Mouse (Mus musculus) neural tube, embryonic 13.5 days (tissue): ENCODE measurements around the gene Abcb10. TPM values are rescaled to one million over a fixed set of nuclear protein-coding genes. Genes with fewer than 3 reads are reported as not detected.
"Not testable (repeated sequence)": the region's sequence is repeated elsewhere in the genome, so short reads cannot be mapped to it uniquely, and the experiment has no call there.

ENCODE experiments used
- ATAC-seq: fragments of 200-750 bp; cut with Nextera tagmentation; 2 replicates; pipeline ENCODE4 v1.8.0; 2017; ENCODE audit warnings: low read depth, mild to moderate bottlenecking, moderate TSS enrichment, moderate library complexity
- H3K27ac ChIP-seq: fragments of 300-500 bp; sonication (generic); replicated peaks from 2 replicates; pipeline ENCODE4 v1.5.1; 2015; ENCODE audit warnings: moderate library complexity, mild to moderate bottlenecking, inconsistent platforms
- H3K27me3 ChIP-seq: fragments of 300-500 bp; sonication (generic); 2 replicates; pipeline ENCODE4 v1.6.1; 2015; ENCODE audit warnings: mild to moderate bottlenecking, inconsistent platforms
- H3K36me3 ChIP-seq: fragments of 300-500 bp; sonication (generic); 2 replicates; pipeline ENCODE4 v1.6.1; 2015; ENCODE audit warnings: mild to moderate bottlenecking, inconsistent platforms
- H3K4me1 ChIP-seq: fragments of 300-500 bp; sonication (generic); replicated peaks from 2 replicates; pipeline ENCODE4 v1.6.1; 2015; ENCODE audit warnings: inconsistent platforms
- H3K4me2 ChIP-seq: fragments of 300-500 bp; sonication (generic); 2 replicates; pipeline ENCODE4 v1.6.1; 2015; ENCODE audit warnings: inconsistent platforms, mild to moderate bottlenecking, moderate library complexity
- H3K4me3 ChIP-seq: fragments of 300-500 bp; sonication (generic); 2 replicates; pipeline ENCODE4 v1.5.1; 2015; ENCODE audit warnings: mild to moderate bottlenecking, inconsistent platforms
- H3K9ac ChIP-seq: fragments of 300-500 bp; sonication (generic); 2 replicates; pipeline ENCODE4 v1.6.1; 2015; ENCODE audit warnings: moderate library complexity, mild to moderate bottlenecking, inconsistent platforms
- H3K9me3 ChIP-seq: fragments of 300-500 bp; sonication (generic); 2 replicates; pipeline ENCODE4 v1.6.1; 2016; ENCODE audit warnings: inconsistent platforms
- WGBS: fragments of 180-500 bp; shearing (Covaris S2); methylation state at CpG from one replicate; pipeline ENCODE4 v1.1.7; 2015; 5-methylcytosine and 5-hydroxymethylcytosine counted together
- polyA plus RNA-seq: library from polyadenylated mRNA; unstranded; fragments of >200 nt; fragmentation: Nextera tagmentation; extraction: Ambion mirVana; gene quantifications from 2 replicates; pipeline ENCODE4 v1.2.1, GENCODE M21; 2015

Abcb10 gene
- polyA plus RNA-seq = 12.4 and 13.4 TPM in 2 replicates

DNA sequence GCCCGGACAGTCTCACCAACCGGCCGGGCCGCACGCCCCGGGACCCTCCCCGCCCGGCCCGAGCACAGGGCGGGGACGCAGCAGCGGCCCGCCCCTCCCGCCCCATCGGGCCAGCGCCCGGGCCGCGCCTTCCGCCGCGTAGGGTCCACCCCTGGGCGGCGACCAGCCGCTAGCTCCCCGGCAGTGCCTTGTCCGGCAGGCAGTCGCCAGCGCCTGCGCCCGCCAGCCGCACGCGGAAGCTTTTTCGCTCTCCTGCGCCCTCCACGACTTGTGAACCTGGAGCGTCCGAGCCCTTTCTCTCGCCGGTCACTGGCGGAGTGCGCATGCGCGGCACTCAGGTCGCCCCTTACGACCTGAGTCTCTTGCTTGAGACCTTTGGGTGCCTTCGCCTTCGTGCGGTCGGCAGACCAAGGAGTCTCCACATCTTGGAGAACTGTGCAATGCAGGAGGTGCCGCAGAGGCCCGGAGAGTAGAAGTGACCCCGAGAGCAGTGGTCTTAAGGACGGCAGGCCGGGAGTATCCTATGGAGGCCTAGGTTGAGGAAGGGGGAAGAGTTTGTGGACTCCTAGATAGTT, at the start of gene Abcb10:
Gene Abcb10, minus strand, starts transcription at position 297 of the 575 bp plus-strand sequence.
- peak within 1 kb of the TSS; percentile 86 for H3K9ac ChIP-seq
- H3K9me3 ChIP-seq = no peaks in the 10 kb centered on the region
- no peaks in the 10 kb centered on the region for H3K27me3 ChIP-seq
- H3K36me3 ChIP-seq = no peaks in the 10 kb centered on the region
- peak within 1 kb of the TSS; percentile 82 for H3K27ac ChIP-seq
- ATAC-seq = peak; percentile 92
- peak within 1 kb of the TSS; percentile 92 for H3K4me2 ChIP-seq
- H3K4me1 ChIP-seq = peaks cover 30% of the 10 kb centered on the region
- H3K4me3 ChIP-seq = peak within 1 kb of the TSS; percentile 82
- WGBS = under 1% methylated on average over 55 of the region's 56 CpGs

DNA sequence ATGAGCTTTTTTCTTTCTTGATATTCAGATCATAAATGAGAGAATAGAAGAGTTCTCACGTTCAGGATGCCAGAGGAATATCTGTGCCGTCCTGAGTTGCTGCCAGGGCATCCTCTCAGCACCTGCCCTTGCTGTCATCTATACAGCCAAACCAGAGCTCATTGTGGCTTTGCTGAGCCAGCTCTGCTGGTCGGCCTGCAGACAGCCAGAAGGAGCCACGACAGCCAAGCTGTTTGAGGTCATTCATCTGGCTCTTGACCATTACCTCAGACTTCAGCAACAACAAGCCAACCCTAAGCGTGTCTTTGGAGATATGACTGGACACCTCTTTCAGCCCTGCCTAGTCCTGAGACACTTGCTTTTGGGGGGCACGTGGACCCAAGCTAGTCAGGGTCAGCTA, 44.9 kb upstream of the Abcb10 start:
- H3K4me2 ChIP-seq = no peak overlapping the region
- no peak overlapping the region for H3K9ac ChIP-seq
- no peak for ATAC-seq
- no peaks in the 10 kb centered on the region for H3K27me3 ChIP-seq
- no peaks in the 10 kb centered on the region for H3K9me3 ChIP-seq
- 93% methylated on average over 6 of the region's 6 CpGs for WGBS
- H3K27ac ChIP-seq = no peak overlapping the region
- no peak overlapping the region for H3K4me3 ChIP-seq
- peaks cover 2% of the 10 kb centered on the region for H3K4me1 ChIP-seq
- H3K36me3 ChIP-seq = peaks cover 73% of the 10 kb centered on the region

DNA sequence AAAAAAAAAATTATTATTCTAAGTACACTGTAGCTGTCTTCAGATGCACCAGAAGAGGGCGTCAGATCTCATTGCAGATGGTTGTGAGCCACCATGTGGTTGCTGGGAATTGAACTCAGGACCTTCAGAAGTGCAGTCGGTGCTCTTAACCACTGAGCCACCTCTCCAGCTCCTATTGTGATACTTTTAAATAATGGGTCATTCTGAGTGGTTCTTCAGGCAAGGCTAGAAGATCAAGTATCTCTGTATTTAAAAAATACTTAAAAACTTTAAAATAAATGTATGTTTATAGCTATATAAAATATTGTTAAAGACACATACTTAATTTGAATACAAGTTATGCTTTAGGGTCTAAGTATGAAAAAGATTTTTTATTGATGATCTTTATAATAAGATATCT, 43.3 kb upstream of the Abcb10 start:
- H3K36me3 ChIP-seq = peaks cover 67% of the 10 kb centered on the region
- ATAC-seq = not testable (repeated sequence)
- WGBS = 78% methylated on average over 2 of the region's 2 CpGs

DNA sequence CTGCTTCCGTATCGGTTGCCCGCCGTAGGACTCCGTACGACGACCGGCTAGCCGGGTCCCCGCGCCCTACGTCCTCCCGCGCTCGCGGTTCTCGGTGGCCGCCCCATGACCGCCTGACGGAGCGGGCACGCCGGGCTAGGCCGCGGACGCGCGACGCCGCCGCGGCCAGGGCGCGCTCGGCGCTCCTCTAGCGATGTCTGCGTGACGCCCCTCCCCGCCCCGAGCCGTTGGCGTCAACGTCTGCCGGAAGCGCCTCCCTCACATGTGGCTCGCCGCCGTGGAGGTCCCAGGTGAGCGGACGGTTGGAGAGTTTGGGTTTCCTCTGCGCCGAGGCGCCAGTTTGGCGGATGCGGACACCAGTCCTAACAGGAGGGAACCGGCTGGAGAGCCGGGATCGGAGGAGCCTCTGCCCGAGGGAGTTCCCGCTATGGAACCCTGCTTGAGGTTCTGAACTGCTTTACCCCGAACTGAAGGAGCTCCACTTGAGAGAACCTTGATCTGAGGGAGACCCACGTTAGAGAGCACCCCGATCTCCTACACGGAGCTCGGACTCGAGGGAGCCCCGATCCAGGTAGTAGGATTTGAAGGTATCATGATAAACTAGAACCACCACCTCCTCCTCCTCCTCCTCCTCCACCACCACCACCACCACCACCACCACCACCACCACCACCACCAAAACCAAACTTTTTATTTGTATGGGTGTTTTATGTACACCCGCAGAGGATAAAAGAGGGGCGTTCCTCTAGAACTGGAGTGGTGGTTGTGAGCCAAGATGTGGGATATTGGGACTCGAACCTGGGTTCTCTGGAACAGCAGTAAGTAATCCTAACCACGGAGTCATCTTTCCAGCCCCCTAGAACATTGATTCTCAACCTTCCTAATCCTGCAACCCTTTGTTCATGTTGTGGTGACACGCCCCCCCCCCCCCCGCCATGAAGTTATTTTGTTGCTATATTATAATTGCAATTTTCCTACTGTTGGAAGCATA, 38.6 kb upstream of the Abcb10 start, which contains the start of the genes Taf5l and Urb2:
Gene Taf5l, minus strand, starts transcription at position 161 of the 991 bp plus-strand sequence.
Gene Urb2, plus strand, starts transcription at position 272 of the 991 bp plus-strand sequence.
- Histone ChIP-seq H3K27me3 (no peaks in the 10 kb centered on the region), H3K4me2 (peak within 1 kb of the TSS; percentile 72), H3K9ac (peak within 1 kb of the TSS; percentile 84), H3K4me1 (peaks cover 35% of the 10 kb centered on the region), H3K9me3 (no peaks in the 10 kb centered on the region), H3K27ac (peak within 1 kb of the TSS; percentile 93), H3K4me3 (peak within 1 kb of the TSS; percentile 65), H3K36me3 (peaks cover 20% of the 10 kb centered on the region)
- ATAC-seq = peak; percentile 91
- WGBS = under 1% methylated on average over 59 of the region's 74 CpGs

More for the DNA sequence above, 43.3 kb upstream of the Abcb10 start:
- not testable (repeated sequence) for H3K9ac ChIP-seq, H3K4me2 ChIP-seq, H3K27ac ChIP-seq, H3K4me3 ChIP-seq, H3K9me3 ChIP-seq, H3K27me3 ChIP-seq
- peaks cover 13% of the 10 kb centered on the region for H3K4me1 ChIP-seq

DNA sequence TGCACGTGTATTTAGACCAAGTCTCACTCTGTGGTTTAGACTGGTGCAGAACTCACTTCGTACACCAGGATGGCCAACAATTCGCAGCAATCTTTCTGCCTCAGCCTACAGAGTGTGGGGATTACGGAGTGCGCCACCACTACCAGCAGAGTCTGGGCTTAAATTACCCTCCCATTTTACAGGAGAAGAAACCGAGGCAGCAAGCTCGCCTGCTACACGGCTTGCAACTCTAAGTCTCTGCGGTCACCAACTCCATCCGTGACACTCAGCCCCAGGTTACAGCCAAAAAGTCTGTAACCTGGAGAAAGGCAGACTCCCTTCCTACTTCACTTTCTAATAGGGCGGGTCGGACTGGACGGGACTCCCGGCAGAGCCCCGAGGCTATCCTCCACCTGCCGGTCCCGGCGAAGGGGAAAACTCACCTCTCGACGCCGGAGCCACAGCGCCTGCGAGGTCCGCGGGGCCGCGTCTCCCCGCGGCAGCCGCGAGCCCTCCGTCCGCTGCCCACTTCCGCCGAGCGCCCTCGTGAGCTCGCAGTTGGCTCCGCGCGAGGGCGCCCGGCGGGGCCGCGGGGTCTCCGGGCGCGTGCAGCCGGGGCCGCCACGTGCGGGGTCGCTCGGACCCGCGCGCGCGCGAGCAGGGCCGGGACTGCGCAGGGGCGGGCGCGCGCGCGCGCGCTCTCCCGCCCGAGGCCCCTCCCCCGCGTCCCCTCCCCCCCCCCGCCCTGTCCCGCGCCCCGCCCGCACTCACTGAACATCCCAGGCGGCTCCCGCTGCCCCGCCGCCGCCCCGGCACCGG, 37.7 kb upstream of the Abcb10 start:
- 1% methylated on average over 55 of the region's 87 CpGs for WGBS
- Histone ChIP-seq H3K4me2 (peak overlapping the region; percentile 72), H3K9ac (peak overlapping the region; percentile 84), H3K27me3 (no peaks in the 10 kb centered on the region), H3K4me3 (peak overlapping the region; percentile 65), H3K27ac (peak overlapping the region; percentile 93), H3K4me1 (peaks cover 35% of the 10 kb centered on the region), H3K36me3 (peaks cover 15% of the 10 kb centered on the region), H3K9me3 (no peaks in the 10 kb centered on the region)
- ATAC-seq = peak; percentile 90

DNA sequence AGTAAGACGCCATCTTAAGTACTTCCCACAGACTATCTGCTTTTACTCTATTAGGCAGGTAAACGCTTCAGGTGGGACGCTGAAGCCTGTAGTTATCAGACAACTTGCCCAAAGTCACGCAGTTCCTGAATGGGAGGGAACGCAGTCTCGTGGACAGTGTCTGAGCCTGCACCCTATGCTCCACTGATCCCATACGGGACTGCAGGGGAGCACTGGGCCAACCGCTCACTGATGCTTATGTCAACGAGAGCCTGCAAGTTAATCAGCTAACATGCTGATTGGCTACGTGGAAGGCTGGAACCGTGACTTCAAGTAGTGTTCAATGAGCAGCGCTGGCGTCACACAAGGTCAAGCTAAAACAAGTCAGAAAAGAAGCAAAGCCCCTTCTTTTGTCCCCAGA, 36.9 kb upstream of the Abcb10 start:
- WGBS = 39% methylated on average over 13 of the region's 13 CpGs
- peaks cover 35% of the 10 kb centered on the region for H3K4me1 ChIP-seq
- no peak for ATAC-seq
- no peak overlapping the region for H3K27ac ChIP-seq
- no peaks in the 10 kb centered on the region for H3K9me3 ChIP-seq
- H3K36me3 ChIP-seq = peaks cover 7% of the 10 kb centered on the region
- no peaks in the 10 kb centered on the region for H3K27me3 ChIP-seq
- H3K4me2 ChIP-seq = peak overlapping the region; percentile 72
- H3K4me3 ChIP-seq = peak overlapping the region; percentile 65
- peak overlapping the region; percentile 84 for H3K9ac ChIP-seq

DNA sequence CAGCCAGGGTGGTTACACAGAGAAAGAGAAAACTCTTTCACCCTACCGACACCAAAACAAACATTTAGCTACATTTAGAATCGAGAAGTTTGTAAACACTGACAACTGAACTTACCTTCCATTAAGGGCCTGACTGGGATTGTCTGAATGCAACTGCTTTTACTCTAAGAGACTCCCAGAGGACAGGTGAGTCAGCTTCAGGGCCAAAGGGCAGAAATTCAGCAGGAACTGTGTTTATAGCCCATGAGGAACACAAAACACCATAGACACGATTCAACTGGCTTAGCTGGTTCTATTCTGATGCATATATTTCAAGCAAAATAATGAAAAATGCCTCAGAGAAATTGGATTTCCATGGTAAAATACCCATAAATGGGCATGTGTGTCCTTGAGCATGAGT, 31.8 kb upstream of the Abcb10 start:
- WGBS = 86% methylated on average over 3 of the region's 3 CpGs
- Histone ChIP-seq H3K9ac (no peak overlapping the region), H3K4me2 (no peak overlapping the region), H3K4me3 (no peak overlapping the region), H3K4me1 (peaks cover 15% of the 10 kb centered on the region), H3K36me3 (0 out of 2 replicates have a peak, but pooled peaks cover 2% of the 10 kb centered on the region), H3K27ac (no peak overlapping the region), H3K9me3 (no peaks in the 10 kb centered on the region), H3K27me3 (no peaks in the 10 kb centered on the region)
- no peak for ATAC-seq

DNA sequence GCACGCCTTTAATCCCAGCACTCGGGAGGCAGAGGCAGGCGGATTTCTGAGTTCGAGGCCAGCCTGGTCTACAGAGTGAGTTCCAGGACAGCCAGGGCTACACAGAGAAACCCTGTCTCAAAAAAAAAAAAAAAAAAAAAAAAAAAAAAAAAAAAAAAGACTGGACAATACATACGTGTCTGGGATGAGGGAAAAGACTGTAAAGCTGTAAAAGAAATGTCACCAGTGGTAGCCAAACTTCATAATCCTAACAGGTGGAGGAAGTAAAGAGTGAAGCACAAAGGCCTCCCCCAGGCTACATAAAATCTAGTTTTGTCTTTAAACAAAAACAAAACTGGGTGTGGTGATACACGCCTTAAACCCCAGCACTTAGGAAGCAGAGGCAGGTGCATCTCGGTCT, 31.4 kb upstream of the Abcb10 start:
- 92% methylated on average over 7 of the region's 7 CpGs for WGBS
- not testable (repeated sequence) for H3K4me3 ChIP-seq, H3K36me3 ChIP-seq, H3K9me3 ChIP-seq, H3K27me3 ChIP-seq, H3K4me2 ChIP-seq, H3K27ac ChIP-seq, ATAC-seq, H3K9ac ChIP-seq
- peaks cover 10% of the 10 kb centered on the region for H3K4me1 ChIP-seq

DNA sequence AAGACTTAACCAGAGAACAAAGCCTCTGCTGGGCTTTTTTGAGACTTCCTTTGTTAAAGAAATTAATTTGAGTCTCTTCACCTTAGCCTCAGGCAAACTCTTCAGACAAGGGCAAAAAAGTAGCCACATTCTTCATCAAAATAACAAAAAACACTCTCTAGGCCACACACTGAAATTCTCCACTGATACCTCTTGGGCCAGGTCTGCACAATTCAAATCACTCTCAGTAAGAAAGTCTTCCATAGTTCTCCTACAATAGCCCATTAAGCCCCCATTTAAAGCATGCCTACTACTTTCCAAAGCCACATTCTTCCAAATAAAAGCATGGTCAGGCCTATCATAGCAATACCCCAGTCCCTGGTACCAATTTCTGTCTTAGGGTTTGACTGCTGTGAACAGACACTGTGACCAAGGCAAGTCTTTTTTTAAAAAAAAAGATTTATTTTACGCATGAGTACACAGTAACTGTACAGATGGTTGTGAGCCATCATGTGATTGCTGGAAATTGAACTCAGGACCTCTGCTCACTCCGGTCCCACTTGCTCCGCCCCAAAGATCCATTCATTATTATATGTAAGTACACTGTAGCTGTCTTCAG, 29.2 kb upstream of the Abcb10 start:
- Histone ChIP-seq H3K27ac (no peak overlapping the region), H3K4me3 (no peak overlapping the region), H3K9me3 (no peaks in the 10 kb centered on the region), H3K4me1 (no peaks in the 10 kb centered on the region; the same call in 1 of the 2 replicates), H3K27me3 (no peaks in the 10 kb centered on the region), H3K9ac (no peak overlapping the region), H3K36me3 (peaks cover 29% of the 10 kb centered on the region), H3K4me2 (no peak overlapping the region)
- no peak for ATAC-seq
- 93% methylated on average over 3 of the region's 3 CpGs for WGBS

DNA sequence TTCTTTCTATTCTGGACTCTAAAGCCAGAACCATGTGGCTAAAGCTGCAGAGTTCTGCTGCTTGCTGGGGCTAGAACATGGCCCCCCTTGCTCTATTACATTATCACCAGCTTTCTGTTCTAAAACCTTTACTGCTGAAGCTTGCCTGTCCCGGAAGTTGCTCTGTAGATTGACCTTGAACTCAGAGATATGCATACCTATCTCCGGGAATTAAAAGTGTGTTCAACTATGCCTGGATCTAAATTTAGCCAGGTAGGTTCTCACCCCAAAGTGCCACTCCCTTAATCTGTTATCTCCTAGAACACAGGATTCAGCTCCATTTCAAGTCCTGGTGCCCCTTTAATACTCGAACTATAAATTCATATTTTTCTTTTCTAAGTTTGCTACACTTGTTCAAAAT, 28.7 kb upstream of the Abcb10 start:
- no peak overlapping the region for H3K27ac ChIP-seq
- H3K36me3 ChIP-seq = peaks cover 34% of the 10 kb centered on the region
- no peaks in the 10 kb centered on the region for H3K9me3 ChIP-seq
- H3K4me3 ChIP-seq = no peak overlapping the region
- H3K4me2 ChIP-seq = no peak overlapping the region
- H3K27me3 ChIP-seq = no peaks in the 10 kb centered on the region
- H3K4me1 ChIP-seq = no peaks in the 10 kb centered on the region; the same call in 1 of the 2 replicates
- H3K9ac ChIP-seq = no peak overlapping the region
- WGBS = 92% methylated on average over 3 of the region's 3 CpGs
- no peak for ATAC-seq

DNA sequence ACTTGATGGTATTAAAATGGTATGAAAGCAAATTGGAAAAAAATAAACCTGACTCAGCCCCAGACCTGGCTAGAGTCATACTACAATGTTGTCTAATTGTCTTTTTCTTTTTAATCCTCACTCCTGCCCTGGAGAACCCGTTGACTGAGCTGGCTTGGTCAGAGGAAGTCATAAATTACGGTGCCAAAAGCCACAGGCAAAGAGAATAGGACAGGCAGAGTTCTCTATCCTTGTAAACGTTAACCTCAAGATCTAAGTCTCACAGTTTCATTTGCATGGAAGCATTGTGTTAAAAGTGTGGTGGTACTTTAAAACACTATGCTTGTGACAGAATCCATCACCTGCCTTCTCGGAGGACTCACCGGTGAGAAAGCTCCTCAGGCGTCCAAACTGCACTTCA, 24.9 kb upstream of the Abcb10 start:
- Histone ChIP-seq H3K27ac (no peak overlapping the region), H3K4me2 (no peak overlapping the region), H3K4me1 (no peaks in the 10 kb centered on the region; the same call in 1 of the 2 replicates), H3K36me3 (peaks cover 71% of the 10 kb centered on the region), H3K9me3 (no peaks in the 10 kb centered on the region), H3K9ac (no peak overlapping the region), H3K4me3 (no peak overlapping the region), H3K27me3 (no peaks in the 10 kb centered on the region)
- no peak for ATAC-seq
- WGBS = 63% methylated on average over 6 of the region's 6 CpGs
